Mouse (Mus musculus) cerebellum, postnatal 14 days (tissue): ENCODE results near the gene Fam53b.
A peak's percentile ranks its signal among the peaks of the same experiment; 100 is the strongest.

Experiments used
- DNase-seq, 2 experiments: peaks; one replicate each; pipeline ENCODE4 v3.0.0; 2021; ENCODE audit warnings: mixed read lengths in 2 of 2

The Fam53b gene

DNA sequence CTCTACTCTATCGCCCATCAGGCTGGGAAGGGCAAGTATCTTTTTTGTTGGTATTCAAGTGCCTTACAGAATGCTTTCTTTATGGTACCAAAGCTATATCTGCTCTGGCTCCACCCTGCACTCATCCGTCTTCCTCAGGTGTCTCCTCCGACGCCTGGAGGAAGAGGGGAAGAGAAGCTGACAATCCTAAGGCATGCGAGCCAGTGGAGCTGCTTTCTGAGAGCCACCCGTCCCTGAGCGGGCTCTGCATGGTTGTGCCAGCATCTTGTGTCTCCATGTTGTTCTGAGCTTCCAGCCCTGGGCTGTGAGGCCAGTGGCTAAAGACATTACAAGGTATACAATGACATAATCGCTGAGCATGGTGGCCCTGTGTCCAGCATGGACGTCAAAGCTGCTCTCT is 79.5 kb downstream of the Fam53b start:
- DNase-seq, result no peak

- DNase-seq, result no peak
Measured at GRCm38 (mm10) chr7:132733521-132733920, 80.2 kb downstream of the Fam53b start.

GRCm38 (mm10) chr7:132732136-132732789 is 81.4 kb downstream of the Fam53b start:
- no peak for DNase-seq

GRCm38 (mm10) chr7:132731558-132731957 is 82.1 kb downstream of the Fam53b start:
- DNase-seq, result no peak

GRCm38 (mm10) chr7:132730510-132730909 is 83.2 kb downstream of the Fam53b start:
- DNase-seq, result no peak

- no peak for DNase-seq
Measured at GRCm38 (mm10) chr7:132729093-132729831, 84.4 kb downstream of the Fam53b start.

DNA sequence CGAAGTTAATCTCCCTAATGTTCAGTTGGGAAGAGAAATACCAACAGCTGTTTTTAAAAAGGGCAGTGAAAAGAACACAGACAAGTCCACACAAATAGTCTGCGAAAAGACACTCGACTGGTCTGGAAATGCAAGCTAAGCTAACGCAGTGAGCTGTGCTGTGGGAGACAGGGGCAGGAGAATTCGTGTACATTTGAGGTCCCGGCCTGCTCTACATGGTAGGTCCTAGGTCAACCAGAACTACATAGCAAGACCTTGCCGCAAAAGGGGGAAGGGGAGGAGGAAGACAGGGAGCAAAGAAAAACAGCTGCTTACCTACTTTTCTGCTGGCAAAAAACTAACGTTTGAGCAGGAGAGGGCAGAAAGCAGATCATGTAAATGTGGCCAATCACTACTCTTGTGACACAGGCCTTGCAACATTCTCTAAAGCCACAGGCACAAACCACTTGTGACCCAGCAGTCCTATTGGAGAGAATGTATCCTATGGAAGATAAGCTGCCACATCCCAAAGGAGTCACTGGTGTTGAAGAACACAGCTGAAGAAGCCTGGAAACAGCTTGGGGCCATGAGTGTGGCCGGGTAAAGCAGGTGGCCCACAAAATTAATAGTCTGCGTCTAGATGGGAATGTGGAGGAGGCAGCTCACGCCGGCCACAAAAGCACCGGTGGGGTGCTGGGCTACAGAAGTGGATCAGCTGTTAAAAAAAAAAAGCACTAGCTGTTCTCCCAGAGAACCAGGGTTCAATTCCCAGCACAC is 87.4 kb downstream of the Fam53b start:
- DNase-seq, result no peak

DNA sequence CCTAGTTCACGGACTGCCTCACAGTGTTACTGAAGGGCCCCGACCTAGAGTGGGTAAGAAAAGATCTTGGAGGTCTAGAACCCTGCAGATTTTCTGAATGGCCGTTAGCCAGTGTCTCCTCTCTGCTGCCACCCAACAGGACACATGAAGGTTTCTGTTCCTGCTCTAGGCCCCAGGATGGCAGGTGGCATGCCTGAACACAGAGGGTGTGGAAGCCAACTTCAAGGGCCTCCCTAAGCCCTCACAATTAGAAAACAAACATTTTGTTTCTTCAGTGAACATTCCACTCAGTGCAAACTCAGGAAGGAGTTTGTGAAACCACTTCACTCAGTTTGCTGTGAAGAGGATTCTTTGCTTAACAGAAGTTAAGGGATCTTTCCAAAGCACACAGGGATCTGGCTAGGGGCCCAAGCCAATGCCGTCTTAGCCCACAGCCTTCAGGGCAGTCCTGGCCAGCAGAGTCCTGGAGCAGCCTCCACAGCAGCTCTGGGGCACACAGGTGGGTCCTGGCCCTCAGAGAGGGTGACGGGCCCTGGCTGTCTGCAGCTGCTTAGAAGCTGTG is 89.1 kb downstream of the Fam53b start:
- peak; percentile 68 to 75 for DNase-seq

DNA sequence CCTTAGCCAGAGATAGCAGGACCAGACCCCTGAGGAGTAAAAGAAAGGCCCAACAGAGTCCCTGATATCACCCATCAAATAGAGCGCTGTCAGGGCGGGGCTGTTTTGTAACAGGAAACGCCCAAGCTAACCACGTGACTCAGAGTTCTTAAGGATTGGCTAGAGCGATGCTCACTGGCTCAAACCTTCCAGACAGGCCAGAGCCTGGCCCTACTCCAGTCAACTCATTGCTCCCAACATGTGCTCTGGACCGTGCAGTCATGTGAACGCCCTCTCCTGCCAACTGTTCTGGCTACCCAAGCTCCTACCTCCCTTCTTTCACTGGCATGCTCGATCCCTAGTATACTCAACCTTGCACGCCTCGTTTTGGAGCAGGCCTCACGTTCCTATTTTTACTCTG is 89.8 kb downstream of the Fam53b start:
- peak; percentile 98 for DNase-seq

DNA sequence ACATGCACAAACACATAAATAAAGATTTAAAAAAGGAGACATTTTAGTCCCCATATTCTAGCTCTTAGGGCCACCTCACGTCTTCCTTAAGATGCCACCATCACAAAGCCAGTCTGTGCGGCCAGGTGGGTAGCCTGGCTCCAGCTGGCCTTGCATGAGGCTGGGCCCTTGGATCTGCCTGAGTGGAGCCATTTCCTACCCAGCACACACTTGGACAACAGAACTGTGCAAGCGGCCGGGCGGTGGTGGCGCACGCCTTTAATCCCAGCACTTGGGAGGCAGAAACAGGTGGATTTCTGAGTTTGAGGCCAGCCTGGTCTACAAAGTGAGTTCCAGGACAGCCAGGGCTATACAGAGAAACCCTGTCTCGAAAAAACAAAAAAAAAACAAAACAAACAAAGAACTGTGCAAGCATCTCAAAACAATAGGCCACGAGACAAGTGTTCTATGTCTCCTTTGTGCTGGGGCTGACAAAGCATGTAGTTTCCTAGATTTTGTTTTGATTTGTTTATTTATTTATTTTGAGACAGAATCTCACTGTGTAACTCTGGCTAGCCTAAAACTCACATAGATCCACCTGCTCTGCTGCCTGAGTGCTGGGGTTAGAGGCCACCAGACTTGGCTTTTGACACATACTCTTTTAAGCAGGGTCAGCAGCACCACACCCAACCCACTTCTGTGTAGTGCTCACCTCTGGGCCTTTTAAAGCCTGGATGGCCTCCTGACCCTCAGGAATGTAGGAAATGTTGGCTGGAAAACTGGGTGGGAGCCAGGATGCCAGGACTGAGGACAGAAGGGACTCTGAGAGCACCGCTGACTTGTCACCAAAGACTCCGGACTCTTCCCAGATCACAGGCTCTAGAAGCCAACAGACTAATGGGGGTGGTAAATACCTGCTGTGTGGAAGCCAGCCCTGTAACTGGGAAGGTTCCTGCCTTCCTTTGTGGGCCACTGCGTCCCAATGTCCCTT is 91.0 kb downstream of the Fam53b start:
- peak; percentile 63 to 65 for DNase-seq

GRCm38 (mm10) chr7:132720562-132720961 is 93.1 kb downstream of the Fam53b start:
- DNase-seq, result peak; percentile 82 to 85

DNA sequence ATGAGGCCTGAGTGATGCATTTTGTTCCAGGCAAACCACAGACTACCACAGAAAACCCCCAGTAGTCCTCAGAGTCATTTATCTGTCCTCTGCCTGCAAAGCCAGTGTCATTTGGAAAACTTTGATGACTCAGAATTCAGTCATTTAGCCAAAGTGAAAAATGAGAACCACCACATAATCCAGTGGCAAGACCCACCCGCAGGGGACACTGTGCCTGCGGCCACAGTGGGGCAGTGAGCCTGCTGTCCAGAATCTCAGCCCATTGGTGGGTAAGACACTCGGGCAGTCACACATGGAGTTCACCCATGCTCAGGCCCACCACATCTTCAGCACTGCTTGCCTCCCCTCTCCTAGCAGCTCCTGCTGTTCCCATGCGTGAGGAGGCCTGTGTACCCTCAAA is 94.1 kb downstream of the Fam53b start:
- DNase-seq, result no peak

DNA sequence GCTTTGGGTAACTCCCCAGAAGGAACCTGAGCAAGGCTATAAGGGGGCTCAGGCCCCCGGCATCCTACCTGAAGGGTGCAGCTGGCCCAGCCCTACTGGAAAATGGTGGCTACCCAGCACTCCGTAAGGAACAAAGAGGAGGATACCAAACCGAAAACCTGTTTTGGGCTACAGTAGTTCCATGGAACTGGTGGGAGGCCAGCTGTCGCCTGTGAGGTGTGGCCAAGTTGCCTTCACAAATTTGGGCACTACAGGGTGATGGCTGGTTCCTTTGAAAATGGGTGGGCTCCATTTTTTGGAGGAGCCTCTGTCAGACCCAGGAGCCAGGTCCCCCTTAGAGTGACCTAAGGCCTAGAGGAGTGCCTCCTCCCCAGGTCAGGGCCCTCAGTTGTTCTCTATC is 98.4 kb downstream of the Fam53b start:
- DNase-seq, result peak in 1 of 2 experiments; percentile 44

GRCm38 (mm10) chr7:132714236-132714923 is 99.3 kb downstream of the Fam53b start:
- DNase-seq, result peak in 1 of 2 experiments; percentile 59

- no peak for DNase-seq
Measured at GRCm38 (mm10) chr7:132713483-132714126, 100.1 kb downstream of the Fam53b start.

GRCm38 (mm10) chr7:132712956-132713355 is 100.7 kb downstream of the Fam53b start:
- no peak for DNase-seq

GRCm38 (mm10) chr7:132712044-132712708 is 101.5 kb downstream of the Fam53b start:
- DNase-seq, result no peak

GRCm38 (mm10) chr7:132711579-132711978 is 102.1 kb downstream of the Fam53b start:
- no peak for DNase-seq

DNA sequence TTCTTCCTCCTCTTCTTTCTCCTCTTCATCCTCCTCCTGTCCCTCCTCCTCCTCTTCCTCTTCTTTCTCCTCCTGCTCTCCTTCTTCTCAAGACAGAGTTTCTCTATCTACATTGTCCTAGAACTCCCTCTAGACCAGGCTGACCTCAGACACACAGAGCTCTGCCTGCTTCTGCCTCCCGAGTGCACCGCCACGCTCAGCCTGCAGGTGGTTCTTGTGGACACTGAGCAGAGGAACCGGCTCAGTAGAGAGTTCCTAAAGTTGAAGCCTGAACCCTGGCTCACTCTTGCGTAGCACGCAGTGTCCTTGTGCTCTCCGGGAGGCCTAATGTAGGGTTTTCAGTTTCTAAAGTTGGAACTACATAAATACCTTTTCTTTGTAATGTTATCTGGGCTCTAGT is 108.6 kb downstream of the Fam53b start:
- DNase-seq, result no peak

GRCm38 (mm10) chr7:132704310-132704875 is 109.3 kb downstream of the Fam53b start:
- no peak for DNase-seq
